Mouse (Mus musculus) R1 (cell line): ENCODE results near the gene Rplp0.
"Not testable (repeated sequence)": the region's sequence is repeated elsewhere in the genome, so short reads cannot be mapped to it uniquely, and the experiment has no call there.

Experiments used
- DNase-seq: peaks from one replicate; pipeline ENCODE4 v3.0.0-alpha.2; 2018; ENCODE audit warnings: low read depth, low spot score

Gene Rplp0

DNA sequence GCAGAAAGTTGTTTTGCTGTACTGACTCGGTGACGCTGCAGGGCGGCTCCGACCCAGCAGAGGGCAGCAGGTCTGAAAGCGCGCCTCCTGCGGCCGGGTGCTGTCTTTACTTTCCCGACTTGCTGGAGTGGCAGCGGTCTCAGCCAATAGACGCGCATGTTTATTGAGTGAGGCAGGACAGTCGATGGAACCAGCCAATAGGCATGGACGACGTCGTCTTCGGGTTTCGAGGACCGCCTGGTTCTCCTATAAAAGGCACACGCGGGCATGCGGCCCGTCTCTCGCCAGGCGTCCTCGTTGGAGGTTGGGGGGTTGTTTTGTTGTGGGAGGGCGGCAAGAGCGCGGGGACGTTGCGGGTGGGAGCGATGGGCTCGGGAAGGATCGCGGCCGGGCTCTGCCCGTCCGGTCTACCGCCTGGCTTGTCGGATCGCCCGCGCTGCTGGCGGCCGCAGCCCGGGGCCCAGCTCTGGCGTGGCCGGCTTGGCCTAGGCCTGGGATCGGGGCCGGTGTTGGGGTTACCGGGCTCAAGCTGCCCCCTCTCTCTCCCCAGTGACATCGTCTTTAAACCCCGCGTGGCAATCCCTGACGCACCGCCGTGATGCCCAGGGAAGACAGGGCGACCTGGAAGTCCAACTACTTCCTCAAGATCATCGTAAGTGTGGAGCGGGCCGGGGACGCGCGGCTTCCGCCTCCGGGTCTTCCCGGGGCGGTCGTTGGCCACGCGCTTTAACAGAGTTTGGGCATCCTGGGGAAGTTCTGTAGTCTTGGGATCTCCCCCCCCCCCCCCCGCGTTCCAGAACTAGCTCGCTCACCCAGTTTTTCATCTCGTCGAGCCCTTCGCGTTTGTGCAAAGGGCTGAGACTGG, at the start of gene Rplp0:
Gene Rplp0 (plus strand): TSS at position 231 of the 865 bp plus-strand sequence.
- peak; percentile 100 for DNase-seq

DNA sequence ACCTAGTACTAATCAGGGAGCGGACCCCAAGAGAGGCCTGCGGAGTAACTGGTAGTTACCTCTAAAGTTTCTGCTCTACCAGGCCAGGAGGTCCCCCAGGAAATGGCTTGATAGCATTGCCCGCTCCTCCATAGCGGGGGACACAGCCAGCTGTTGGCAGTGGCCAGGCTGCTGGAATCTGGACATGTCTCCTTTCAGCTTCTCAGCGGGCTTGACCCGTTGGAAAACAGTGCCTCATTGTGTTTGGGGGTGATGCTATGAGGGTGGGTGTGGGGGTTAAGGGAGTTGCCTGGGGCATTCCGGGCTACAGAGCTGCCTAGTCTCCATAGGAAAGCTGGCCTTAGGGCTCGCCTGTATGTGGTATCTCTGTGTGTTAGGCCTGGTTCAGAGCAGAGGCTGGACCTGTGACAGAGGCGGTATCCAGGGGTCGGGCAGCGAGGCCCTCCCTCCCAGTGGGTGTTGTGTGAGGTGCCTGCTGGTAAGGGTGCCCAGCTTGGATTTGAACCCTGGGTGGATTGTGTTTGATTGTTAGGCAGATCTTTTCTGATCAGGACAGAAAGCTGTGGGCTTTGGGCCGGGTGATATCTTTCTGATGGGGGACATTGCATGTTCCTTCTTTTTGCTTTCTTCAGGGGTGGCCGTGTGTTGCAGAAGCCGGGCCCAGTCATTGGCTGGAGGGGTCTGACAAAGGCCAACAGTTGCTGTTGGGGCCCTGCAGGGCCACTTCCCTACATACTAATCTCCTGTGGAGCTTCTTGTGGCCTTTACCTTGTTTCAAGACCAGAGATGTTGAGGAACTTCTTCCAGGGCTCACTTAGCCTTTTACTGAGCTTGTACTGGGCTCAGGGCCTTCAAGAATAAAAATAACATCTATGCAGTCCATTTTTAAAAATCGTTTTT, 49.2 kb upstream of the Rplp0 start:
- no peak for DNase-seq

DNA sequence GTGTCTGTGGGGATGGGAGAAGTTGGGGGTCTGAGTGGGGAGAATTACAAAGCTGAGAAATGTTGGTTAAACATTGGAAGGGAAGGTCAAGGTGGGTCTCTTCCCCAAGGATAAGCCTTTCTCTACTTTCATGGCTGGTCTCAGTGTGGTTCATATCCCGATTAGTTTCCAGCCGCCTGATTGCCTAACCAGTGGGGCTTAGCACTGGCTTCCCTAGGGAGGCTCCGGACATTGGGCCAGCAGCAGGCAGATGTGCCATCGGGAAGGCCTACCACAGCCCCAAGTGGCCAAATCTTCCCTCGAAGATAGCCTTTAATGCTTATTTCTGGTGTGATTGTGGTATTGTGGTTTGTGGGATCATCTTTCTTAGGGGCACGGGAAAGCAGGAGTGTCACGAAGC, 46.9 kb upstream of the Rplp0 start:
- no peak for DNase-seq

DNA sequence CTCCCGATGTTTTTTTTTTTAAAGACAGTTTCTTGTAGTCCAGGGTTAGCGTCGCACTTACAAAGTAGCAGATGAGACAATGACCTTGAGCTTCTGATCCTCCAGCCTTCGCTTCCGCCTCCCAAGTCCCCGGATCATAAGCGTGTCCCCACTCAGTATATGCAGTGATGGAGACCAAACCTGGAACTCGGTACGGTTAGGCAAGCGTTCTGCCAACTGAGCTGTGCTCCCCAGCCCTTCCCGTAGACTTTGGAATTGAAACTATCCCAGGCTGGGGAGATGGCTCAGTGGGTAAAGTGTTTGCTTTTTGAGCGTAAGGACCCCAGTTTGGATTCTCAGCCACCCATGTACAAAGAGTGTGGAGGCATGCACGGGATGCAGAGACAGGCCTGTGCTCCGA, 46.0 kb upstream of the Rplp0 start:
- DNase-seq: no peak

DNA sequence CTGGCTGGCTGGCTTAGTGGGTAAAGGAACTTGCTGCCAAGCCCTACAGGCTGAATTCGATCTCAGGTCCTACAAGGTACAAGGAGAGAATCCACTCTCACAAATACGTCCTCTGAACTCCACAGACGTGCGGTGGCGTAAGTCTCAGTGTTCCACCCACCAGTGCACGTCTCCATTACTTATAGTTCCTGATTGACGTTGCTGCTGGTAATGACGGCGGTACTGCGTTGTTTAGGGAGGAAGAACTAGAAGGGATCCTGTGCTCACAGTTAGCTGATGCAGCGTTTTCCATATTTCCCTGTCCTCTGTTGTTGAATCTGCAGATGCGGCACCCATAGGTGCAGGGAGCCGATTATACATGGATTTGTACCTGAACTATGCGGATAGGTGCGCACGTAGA, 45.5 kb upstream of the Rplp0 start:
- DNase-seq: no peak

DNA sequence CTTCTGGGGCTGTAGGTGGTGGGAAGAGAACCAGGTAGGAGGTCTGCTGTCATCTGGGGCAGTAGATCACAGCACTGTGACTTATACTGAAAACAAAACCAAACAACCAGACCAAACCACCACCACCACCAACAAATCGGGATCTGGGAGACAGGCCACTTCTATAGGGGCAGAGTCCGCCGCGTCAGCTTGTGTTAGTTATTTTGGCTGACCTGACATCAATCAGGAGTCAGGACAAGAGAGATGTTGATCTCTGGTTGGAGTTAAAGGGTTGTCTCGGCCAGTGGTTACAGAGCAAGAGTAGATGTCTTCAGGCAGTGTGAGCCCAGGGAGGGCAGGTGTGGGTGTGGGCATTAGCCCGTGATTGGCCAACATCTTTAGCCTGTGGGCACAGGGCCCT, 44.9 kb upstream of the Rplp0 start:
- DNase-seq: no peak

DNA sequence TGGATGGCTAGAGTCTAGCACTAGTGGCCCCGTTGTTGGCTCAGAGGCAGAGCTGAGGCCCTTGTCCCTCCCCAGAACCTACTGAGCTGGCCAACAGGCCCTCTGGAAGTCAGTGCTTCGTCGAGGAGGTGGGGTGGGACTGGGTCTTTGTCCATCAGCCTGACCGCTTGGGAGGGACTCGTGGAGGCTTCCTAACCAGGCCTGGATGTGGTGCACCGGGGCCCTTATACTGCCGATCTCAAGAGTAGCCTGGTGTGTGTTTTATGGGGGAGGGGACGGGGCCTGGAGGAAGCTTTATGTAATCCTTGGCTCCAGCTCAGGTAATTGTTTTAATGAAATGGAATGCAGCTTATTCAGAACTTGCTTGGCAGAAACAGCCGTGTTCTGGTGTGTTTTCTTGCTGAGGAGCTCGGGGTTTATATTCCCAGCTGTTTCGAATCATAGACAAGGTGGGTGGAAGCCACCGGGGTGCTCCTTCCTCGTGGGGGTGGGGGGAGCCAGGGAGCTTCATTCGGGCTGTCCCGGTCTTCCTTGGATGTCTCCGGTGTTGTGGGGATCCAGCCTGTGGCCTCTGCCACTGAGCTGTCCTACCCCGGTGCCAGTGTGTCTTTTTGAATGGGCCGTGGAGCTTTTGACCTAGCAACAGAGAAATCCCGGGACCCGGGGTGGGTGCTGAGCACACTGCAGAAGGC, 44.2 kb upstream of the Rplp0 start:
- no peak for DNase-seq

DNA sequence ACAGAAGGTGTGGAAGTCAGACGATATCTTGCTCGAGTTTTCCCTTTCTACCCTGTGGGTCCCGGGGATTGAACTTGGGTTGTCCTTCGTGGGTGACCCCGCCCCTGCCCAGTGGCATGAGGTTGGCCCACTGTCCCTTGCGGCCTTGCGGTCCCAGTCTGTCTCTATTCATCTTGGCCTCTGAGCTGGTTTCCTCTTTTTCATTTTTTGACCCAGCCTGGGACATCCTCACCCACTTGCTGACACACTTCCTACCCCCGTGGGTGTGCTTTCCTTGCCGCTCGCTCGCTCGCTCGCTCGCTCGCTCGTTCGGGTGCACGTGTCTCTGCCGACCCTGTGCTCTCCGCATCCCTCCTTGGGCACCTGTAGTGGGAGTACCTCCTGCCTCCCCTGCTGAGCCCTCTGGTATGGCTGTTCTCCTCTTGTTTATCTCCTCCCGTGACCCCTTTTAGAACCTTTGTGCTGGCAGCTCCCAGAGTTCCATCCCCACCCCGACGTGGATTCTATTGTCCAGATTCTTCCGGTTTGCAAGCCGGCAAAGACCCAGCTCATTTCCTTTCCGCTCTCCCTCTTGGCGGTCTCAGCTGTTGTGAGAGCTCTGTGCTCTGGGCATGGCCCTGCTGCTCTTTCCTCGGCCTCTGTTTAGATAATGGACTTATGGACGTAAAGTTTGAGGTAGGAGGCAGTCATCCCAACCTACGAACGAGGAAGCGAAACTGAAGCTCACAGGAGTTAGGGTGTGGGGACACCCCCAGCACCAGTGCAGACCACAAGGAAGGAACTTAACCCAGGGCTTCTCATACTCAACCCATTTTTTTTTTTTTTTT, 43.0 kb upstream of the Rplp0 start:
- DNase-seq: peak; percentile 96

DNA sequence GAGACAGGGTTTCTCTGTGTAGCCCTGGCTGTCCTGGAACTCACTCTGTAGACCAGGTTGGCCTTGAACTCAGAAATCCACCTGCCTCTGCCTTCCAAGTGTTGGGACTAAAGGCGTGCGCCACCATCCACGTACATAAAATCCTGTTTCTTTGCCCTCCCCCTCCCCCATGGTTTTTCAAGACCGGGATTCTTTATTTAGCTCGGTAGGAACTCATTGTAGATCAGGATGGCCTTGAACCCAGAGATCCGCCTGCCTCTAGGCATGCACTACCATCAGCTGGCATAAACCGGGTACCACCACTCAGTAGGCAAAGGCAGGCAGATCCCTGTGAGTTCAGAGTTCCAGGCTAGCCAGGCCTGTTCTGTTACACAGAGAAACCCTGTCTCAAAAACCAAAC, 42.4 kb upstream of the Rplp0 start:
- DNase-seq: peak; percentile 76

DNA sequence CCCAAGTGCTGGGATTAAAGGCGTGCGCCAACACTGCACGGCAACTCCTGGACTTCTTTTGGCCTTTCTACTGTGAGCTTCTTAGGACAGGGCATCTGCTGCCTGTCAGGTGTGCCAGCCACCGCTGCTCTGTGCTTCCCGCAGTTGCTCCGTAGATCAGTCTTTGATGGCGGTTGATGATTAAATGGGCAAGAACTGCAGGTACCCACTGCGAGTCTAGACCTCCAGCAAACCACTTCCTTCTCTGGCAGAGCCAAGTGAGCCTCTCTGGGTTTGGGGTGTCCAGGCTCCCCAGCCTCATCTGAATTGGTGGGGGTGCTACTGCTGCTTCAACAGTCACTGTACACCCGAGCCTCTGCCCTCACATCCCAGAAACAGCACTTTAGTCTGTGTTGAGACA, 41.8 kb upstream of the Rplp0 start:
- no peak for DNase-seq

DNA sequence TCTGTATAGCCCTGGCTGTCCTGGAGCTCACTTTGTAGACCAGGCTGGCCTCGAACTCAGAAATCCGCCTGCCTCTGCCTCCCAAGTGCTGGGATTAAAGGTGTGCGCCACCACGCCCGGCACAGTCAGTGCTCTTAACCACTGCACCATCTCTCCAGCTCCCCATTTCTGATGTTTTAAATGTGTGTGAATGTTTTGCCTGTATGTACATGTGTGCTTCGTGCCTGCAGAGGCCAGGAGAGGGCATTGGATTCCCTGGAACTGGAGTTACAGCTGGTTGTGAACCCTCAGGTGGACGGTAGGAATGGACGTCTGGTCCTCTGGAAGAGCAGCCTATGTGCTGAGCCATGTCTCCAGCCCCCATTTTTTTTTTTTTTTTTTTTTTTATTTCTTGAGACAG, 41.1 kb upstream of the Rplp0 start:
- DNase-seq: not testable (repeated sequence)

DNA sequence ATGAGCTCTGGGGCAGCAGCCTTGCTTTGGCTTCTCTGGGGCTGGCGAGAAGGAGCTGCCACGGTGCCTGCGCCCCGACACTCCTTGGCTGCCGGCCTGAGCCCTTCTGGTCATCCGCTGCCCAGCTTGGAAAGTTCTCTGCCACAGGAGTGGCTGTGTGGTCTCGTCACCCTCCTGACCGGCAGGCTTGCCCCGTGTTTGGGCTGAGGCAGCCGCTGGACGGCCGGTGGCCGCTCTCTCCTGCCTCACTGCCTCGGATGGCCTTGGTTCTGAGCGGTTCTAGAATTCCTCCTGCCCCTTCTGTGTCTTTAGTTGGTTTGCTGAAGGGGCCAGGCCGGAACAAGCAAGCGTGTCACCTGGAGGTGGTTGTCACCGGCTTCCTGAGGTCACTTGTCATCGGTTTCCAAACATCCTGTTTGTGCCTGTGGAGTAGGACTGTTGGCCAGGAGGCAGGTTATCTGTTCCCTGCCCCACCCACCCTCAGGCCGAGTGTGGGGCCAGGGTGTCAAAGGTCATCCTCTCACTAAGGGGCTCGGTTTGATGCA, 38.9 kb upstream of the Rplp0 start:
- no peak for DNase-seq

DNA sequence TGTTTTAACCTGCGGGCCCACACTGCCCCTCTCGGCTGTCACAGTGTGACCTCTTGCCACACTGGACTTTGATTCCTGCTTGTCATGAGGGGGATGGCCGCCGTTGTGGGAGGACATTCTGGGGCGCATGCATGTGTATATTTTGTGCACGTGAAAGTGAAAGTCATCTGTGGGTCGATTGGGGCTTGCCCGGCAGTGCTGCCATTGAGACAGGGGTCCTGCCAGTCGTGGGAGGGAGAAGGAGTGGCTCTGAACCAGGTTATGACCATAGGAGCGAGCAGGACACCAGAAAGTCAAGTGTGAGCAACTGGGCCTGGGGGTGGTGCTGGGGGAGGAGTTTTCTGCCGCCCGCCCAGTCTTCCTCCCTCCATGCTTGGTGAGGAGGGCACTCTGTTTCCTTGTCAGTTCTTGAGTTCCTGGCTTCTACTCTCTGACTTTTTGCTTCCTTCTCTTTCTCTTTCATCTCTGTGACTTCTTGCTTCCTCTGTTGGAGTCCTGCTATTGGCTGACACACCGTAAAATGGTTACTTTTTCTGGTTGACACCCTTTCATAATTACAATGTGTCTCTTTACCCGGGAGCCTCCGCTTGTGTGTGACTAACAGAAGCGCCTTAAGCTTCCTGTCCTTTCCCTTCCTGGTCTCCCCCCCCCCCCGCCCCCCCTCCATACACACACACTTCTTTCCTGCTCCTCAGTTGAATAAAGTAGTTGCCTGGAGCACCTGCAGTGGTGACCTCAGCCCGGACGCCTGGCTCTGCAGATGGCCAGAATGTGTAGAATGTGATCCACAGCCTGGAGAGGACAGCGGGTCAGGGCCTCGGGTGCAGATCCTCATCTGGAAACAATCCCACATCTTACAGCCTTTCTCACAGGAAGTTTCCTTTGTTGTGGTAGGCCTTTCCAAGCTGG, 37.5 kb upstream of the Rplp0 start:
- no peak for DNase-seq

DNA sequence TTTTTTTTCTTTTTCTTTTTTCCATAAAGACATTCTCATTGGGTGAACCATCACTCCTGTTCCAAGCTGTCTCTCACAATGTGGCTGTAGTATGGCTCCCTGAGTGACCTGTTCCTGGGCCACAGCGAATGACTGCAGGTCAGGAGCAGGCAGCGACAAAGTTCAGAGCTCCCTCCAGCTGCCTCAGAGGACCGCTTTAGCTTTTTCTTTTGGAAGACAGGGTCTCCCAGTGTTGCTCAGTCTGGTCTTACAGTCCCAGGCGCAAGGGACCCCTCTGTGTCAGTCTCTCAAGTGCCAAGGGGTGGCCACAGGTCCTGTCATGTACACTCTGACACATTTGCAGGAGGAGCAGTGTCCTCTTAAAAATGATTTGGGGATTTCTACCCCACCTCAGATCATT, 36.7 kb upstream of the Rplp0 start:
- DNase-seq: no peak

DNA sequence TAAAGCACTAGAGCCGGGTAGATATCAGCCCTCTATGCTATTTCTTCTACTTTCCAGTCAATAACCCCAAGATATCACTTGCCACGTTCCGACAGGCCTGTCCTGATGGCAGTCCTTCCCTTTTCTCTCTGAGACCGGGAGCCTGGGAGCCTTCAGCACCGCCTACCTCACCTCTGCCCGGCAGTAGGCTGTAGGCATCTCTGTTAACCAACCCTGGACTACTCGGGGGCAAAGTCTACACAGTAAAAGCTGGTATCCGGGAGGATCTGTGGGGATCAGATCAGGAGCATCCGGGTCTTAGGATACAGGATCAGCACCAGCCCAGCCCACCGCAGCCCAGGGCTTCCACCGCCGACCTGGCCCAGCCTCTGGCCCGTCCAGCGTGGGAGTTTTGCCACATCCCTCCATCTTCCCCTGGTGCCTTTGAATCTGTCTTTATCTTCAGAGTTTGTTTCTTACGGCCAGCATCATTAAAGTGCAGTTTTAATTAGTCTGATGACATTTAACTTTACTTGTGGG, 36.2 kb upstream of the Rplp0 start:
- no peak for DNase-seq

DNA sequence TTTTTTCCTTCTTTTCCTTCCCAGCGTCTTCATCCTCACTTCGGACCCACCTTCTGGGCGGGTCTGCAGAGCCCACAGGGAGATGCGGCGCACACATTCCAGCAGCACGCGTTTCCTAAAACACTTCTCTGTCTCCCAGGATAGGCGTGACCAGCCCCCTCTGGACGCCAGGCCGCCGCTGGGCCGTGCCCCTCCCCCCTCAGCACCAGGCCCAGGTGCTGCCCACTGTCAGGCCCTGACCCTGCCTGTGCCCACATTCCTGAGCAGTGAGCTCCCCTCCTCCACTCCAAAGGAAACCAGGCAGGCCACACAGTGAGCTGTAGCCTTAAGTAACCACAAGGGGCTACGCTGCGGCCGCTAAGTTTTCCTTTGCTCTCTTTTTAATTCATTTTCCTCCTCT, 35.3 kb upstream of the Rplp0 start:
- peak; percentile 74 for DNase-seq

DNA sequence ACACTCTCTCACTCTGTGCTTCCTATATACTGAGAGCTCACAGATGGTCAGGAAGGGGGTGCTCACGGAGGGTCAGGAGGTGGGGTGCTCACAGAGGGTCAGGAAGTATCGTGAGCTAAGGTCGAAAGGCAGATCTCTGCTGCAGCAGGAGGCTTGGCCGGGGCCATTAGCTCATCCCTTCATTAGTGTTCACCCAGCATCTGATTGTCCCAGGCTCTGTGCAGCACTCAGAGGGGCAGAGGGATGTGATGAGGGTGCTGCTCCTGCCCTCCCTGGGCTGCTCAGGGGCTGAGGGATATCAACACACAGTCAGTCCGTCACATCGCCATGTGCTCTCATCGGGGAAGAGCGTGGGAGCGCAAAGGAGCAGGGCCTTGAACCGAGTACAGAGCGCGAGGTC, 34.8 kb upstream of the Rplp0 start:
- no peak for DNase-seq

DNA sequence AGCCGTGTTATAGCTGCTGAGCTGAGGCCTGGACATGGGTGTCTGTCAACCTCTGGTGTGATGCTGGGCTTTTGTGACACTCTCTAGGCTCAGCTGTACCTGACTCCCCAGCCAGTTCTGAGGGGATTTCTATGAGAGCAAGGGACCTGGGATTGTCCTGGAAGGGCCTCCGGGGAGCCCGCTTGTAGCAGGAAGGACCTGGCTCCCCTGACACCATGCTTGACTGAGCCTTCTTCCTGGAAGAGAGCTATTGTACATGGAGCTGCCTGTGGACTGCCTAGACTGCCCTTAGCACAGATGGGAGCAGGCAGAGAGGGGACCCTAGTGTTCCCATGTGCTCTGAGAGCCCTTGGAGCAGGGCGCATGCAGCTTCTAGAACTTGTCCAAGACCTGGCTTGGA, 33.9 kb upstream of the Rplp0 start:
- no peak for DNase-seq

DNA sequence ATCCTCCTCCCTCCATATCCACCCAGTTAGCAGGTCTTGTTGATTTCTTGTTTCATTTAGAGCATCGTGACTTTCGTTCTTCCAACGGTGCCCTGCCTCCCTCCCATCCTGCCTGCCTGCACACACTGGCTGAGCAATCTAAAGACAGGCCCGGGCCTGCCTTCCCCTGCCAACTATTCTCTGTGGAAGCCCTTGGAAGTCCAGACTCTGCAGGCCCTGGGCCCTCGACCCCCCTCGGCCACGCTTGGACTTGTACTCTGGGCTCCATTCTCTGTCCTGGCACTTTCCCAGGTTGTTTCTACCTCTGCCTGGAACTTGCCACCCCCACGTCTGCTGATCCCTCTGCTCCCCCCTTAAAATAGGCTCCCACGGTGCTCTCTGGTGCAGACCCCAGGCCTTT, 33.3 kb upstream of the Rplp0 start:
- DNase-seq: no peak
